Mouse (Mus musculus): ENCODE results near the gene Cybc1.

Gene Cybc1

DNA sequence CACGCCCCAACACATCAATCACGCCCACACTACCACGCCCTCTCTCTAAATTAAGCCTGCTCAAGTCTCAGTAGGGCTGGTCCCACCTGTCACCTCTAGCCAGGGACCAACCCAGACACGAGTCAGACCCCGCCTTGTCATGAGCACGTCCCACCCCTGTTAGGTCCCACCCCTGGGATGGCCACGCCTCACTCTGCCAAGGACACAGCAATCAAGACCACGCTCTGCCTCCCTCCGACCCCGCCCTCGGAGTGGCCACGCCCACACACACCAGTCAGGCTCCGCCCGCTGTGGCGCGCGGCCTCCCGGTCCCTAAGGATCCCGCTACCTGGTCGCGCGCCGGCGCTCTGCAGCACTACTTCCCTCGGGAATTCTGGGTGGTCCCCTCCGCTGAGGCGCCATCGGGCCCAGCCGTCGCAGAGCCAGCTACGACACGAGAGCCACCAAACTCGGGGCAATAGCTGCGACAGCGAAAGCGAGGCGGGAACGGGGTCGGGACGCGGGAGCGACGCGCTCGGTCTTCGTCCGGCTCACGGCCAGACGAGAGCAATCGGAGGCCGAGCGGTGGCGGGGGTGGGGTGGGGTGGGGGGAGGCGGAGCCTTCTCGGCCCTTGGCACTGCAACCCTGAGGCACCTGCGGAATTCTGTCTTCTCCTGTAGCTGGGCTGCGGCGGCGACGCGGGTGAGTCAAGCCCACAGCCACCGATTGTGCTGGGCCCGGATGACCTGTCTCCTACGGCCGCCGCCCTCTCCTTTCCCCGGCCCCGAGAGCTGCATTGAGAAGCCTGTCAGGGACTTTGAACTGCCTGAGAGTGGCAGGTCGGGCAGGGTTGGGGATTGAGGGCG, 24.7 kb downstream of the Cybc1 start, which contains the start of the genes Hexdc and Ogfod3:
Gene Hexdc, plus strand, starts transcription at position 273 of the 846 bp plus-strand sequence.
Gene Ogfod3, minus strand, starts transcription at position 551 of the 846 bp plus-strand sequence.
- peak; percentile 97 for DNase-seq

GRCm38 (mm10) chr11:121203859-121204160, 25.3 kb downstream of the Cybc1 start:
- DNase-seq = no peak

DNA sequence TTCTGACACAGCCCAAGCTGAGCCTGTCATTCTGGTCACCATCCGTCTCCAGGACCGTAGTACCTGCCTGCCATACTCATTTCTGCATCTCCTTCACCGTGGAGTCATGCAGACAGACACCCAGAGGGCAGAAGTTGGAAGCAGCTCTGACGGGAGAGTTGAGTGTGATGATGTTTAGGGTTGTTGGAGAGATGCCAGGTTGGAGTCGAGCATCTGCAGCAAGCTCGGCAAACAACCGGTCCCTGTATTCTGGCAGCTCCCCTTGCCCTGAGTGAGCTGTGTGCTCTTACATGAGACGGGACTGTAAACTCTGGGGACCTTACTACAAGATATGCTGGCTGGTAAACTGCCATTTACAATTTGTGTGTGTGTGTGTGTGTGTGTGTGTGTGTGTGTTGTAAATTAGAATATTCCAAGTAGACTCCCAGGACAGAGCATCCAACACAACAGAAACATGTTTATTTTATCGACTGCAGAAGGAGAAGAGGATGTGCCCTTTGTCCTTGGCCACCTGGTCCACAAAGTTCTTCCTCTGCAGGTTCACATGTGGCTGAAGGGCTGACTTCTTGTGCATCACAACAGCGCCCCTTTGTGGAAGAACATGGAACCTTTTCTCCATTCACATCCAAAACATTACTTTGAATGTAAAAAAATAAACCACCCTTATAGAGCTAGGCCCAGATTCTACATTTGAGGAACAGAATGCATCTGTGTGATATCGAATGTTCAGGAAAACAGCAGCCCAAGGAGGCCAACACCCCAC, 27.5 kb downstream of the Cybc1 start:
- peak; percentile 81 for DNase-seq

- DNase-seq = peak; percentile 81
Measured at GRCm38 (mm10) chr11:121200781-121201180, 28.3 kb downstream of the Cybc1 start.

DNA sequence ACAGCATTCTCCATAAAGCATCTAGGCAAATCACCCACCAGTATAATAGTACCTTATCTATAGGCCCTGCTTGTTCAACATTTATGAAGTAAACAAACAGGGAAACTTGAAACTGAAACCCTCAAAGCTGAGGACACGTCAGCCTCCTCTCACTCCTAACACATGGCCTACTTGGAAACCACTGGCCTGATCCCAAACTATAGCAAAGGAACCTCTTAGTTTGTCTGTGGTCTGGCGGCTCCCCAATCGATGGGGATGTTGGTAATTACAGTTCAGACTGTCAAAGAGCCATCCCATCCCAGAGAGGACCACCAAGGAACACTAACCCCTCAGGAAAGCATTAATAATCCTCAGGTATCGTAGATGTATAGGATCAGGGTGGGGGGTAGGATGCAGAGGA, 29.3 kb downstream of the Cybc1 start:
- DNase-seq = no peak

- DNase-seq = no peak
Measured at GRCm38 (mm10) chr11:121198622-121199021, 30.5 kb downstream of the Cybc1 start.

GRCm38 (mm10) chr11:121193415-121193814, 35.7 kb downstream of the Cybc1 start:
- DNase-seq = no peak

DNA sequence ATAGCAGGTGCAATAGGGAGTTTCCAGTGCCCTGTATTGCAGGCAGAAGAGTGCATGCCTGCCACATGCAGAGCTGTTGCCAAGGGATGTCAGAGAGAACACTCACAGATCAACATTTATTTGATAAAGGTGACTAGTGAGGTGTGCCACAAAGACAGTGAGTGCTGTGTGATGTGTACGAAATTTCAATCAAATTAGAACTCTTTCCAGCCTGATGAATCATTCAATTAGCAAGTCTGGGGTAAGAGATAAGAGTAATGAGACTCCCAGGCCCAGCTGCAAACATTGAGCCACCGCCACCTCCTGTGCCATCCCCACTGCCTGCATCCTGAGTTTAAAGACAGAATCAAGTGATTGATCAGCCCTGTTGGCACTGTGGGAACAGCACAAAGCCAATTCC, 36.4 kb downstream of the Cybc1 start:
- DNase-seq = no peak

DNA sequence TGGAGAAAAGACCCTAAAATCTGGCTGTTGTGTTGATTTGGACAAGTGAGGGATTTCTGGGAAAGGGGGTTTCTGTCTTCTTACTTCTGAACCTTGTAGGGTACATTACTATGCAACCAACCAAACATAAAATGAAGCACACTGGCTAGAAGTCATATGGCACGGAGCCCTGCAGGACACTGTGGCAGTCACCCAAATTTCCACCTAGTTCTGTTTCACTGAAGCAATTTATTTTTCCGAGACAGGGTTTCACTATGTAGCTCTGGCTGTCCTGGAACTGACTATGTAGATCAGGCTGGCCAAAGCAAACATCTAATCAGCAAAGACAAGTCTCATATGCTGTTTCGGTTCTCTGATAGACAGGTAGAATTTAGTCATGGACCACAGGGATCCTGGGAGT, 39.4 kb downstream of the Cybc1 start:
- DNase-seq = peak; percentile 69

GRCm38 (mm10) chr11:121176285-121177270, 52.5 kb downstream of the Cybc1 start:
- DNase-seq = peak; percentile 53

- DNase-seq = no peak
Measured at GRCm38 (mm10) chr11:121174234-121174633, 54.9 kb downstream of the Cybc1 start.

GRCm38 (mm10) chr11:121173203-121173602, 55.9 kb downstream of the Cybc1 start:
- no peak for DNase-seq

Data from kidney, adult 9 months (tissue).